Mouse (Mus musculus) midbrain, embryonic 15.5 days (tissue): ENCODE measurements around the gene Ctu2. TPM values are rescaled to one million over a fixed set of nuclear protein-coding genes. Genes with fewer than 3 reads are reported as not detected.
A peak's percentile ranks its signal among the peaks of the same experiment; 100 is the strongest.

ENCODE experiments used
- ATAC-seq: fragments of 200-750 bp; cut with Nextera tagmentation; replicated peaks from 2 replicates; pipeline ENCODE4 v1.8.0; 2017; ENCODE audit warnings: moderate TSS enrichment
- H3K27ac ChIP-seq: fragments of 300-500 bp; sonication (generic); 2 replicates; pipeline ENCODE4 v1.5.1; 2015; ENCODE audit warnings: mild to moderate bottlenecking, inconsistent platforms
- H3K27me3 ChIP-seq: fragments of 300-500 bp; sonication (generic); replicated peaks from 2 replicates; pipeline ENCODE4 v1.6.1; 2015; ENCODE audit warnings: inconsistent platforms
- H3K36me3 ChIP-seq: fragments of 300-500 bp; sonication (generic); replicated peaks from 2 replicates; pipeline ENCODE4 v1.6.1; 2015; ENCODE audit warnings: inconsistent platforms
- H3K4me1 ChIP-seq: fragments of 300-500 bp; sonication (generic); 2 replicates; pipeline ENCODE4 v1.6.1; 2015; ENCODE audit warnings: inconsistent platforms
- H3K4me2 ChIP-seq: fragments of 300-500 bp; sonication (generic); 2 replicates; pipeline ENCODE4 v1.6.1; 2015; ENCODE audit warnings: inconsistent platforms, mild to moderate bottlenecking, moderate library complexity
- H3K4me3 ChIP-seq: fragments of 300-500 bp; sonication (generic); 2 replicates; pipeline ENCODE4 v1.5.1; 2015; ENCODE audit warnings: mild to moderate bottlenecking, inconsistent platforms
- H3K9ac ChIP-seq: fragments of 300-500 bp; sonication (generic); 2 replicates; pipeline ENCODE4 v1.6.1; 2015; ENCODE audit warnings: mild to moderate bottlenecking, inconsistent platforms
- H3K9me3 ChIP-seq: fragments of 300-500 bp; sonication (generic); 2 replicates; pipeline ENCODE4 v1.6.1; 2016; ENCODE audit warnings: inconsistent platforms
- WGBS: fragments of 180-500 bp; shearing (Covaris S2); methylation state at CpG from one replicate; pipeline ENCODE4 v1.1.7; 2015; ENCODE audit warnings: mixed read lengths; 5-methylcytosine and 5-hydroxymethylcytosine counted together
- polyA plus RNA-seq: library from polyadenylated mRNA; unstranded; fragments of >200 nt; fragmentation: Nextera tagmentation; extraction: Ambion mirVana; gene quantifications from 2 replicates; pipeline ENCODE4 v1.2.1, GENCODE M21; 2015

Gene Ctu2
- polyA plus RNA-seq, 1 experiment from 2014 or later = 80.0 TPM

GRCm38 (mm10) chr8:122436586-122437125 is 39.3 kb upstream of the Ctu2 start:
- H3K36me3 ChIP-seq = peaks cover 26% of the 10 kb centered on the region
- 88% methylated on average over 20 of the region's 20 CpGs for WGBS

GRCm38 (mm10) chr8:122437708-122438331 is 38.1 kb upstream of the Ctu2 start:
- Histone ChIP-seq H3K27me3 (no peaks in the 10 kb centered on the region), H3K27ac (no peak overlapping the region), H3K4me2 (no peak overlapping the region), H3K4me3 (no peak overlapping the region), H3K4me1 (peaks cover 12% of the 10 kb centered on the region), H3K9me3 (no peaks in the 10 kb centered on the region), H3K36me3 (peaks cover 26% of the 10 kb centered on the region), H3K9ac (no peak overlapping the region)
- no peak for ATAC-seq
- 91% methylated on average over 13 of the region's 13 CpGs for WGBS

More at GRCm38 (mm10) chr8:122436586-122437125, 39.3 kb upstream of the Ctu2 start:
- Histone ChIP-seq H3K4me1 (peaks cover 12% of the 10 kb centered on the region), H3K27me3 (no peaks in the 10 kb centered on the region), H3K9me3 (no peaks in the 10 kb centered on the region), H3K4me3 (no peak overlapping the region), H3K4me2 (no peak overlapping the region), H3K9ac (no peak overlapping the region), H3K27ac (no peak overlapping the region)
- no peak for ATAC-seq

GRCm38 (mm10) chr8:122439336-122439735 is 36.6 kb upstream of the Ctu2 start:
- no peak overlapping the region for H3K4me3 ChIP-seq
- peaks cover 25% of the 10 kb centered on the region for H3K36me3 ChIP-seq
- no peak overlapping the region for H3K4me2 ChIP-seq
- H3K9me3 ChIP-seq = no peaks in the 10 kb centered on the region
- peaks cover 14% of the 10 kb centered on the region for H3K4me1 ChIP-seq
- no peaks in the 10 kb centered on the region for H3K27me3 ChIP-seq
- ATAC-seq = no peak
- 95% methylated on average over 16 of the region's 16 CpGs for WGBS
- no peak overlapping the region for H3K9ac ChIP-seq
- H3K27ac ChIP-seq = no peak overlapping the region

GRCm38 (mm10) chr8:122441326-122441725 is 34.6 kb upstream of the Ctu2 start:
- Histone ChIP-seq H3K4me3 (no peak overlapping the region), H3K9me3 (no peaks in the 10 kb centered on the region), H3K9ac (no peak overlapping the region), H3K4me2 (no peak overlapping the region), H3K36me3 (peaks cover 12% of the 10 kb centered on the region; the same call in 1 of the 2 replicates), H3K27me3 (no peaks in the 10 kb centered on the region), H3K4me1 (peaks cover 30% of the 10 kb centered on the region), H3K27ac (no peak overlapping the region)
- ATAC-seq = no peak
- 95% methylated on average over 1 of the region's 1 CpGs for WGBS

- no peak for ATAC-seq
- Histone ChIP-seq H3K27me3 (no peaks in the 10 kb centered on the region), H3K27ac (peak overlapping the region; percentile 87), H3K9me3 (no peaks in the 10 kb centered on the region), H3K4me3 (peak overlapping the region; percentile 78), H3K36me3 (peaks cover 7% of the 10 kb centered on the region; the same call in 1 of the 2 replicates), H3K4me2 (peak overlapping the region; percentile 92), H3K4me1 (peaks cover 30% of the 10 kb centered on the region), H3K9ac (peak overlapping the region; percentile 79)
- 12% methylated on average over 7 of the region's 7 CpGs for WGBS
Measured at GRCm38 (mm10) chr8:122442356-122442755, 33.6 kb upstream of the Ctu2 start.

GRCm38 (mm10) chr8:122442781-122443180 is 33.2 kb upstream of the Ctu2 start:
- Histone ChIP-seq H3K9ac (peak overlapping the region; percentile 79), H3K4me2 (peak overlapping the region; percentile 92), H3K36me3 (peaks cover 5% of the 10 kb centered on the region; the same call in 1 of the 2 replicates), H3K4me1 (peaks cover 30% of the 10 kb centered on the region), H3K9me3 (no peaks in the 10 kb centered on the region), H3K27ac (peak overlapping the region; percentile 87), H3K4me3 (peak overlapping the region; percentile 78), H3K27me3 (no peaks in the 10 kb centered on the region)
- WGBS = under 1% methylated on average over 12 of the region's 12 CpGs
- peak; percentile 25 for ATAC-seq

GRCm38 (mm10) chr8:122443262-122444006 is 32.5 kb upstream of the Ctu2 start, which contains the start of gene Mvd:
Gene Mvd, minus strand, starts transcription at chr8:122443422.
- WGBS = under 1% methylated on average over 47 of the region's 47 CpGs
- no peaks in the 10 kb centered on the region for H3K27me3 ChIP-seq
- peak within 1 kb of the TSS; percentile 98 for H3K27ac ChIP-seq
- no peaks in the 10 kb centered on the region; the same call in 1 of the 2 replicates for H3K36me3 ChIP-seq
- H3K4me3 ChIP-seq = peak within 1 kb of the TSS; percentile 78
- H3K9me3 ChIP-seq = no peaks in the 10 kb centered on the region
- ATAC-seq = peak; percentile 98
- H3K4me2 ChIP-seq = peak within 1 kb of the TSS; percentile 92
- peak within 1 kb of the TSS; percentile 94 for H3K9ac ChIP-seq
- H3K4me1 ChIP-seq = peaks cover 30% of the 10 kb centered on the region

GRCm38 (mm10) chr8:122444058-122444748 is 31.7 kb upstream of the Ctu2 start:
- whole genome bisulfite sequencing = 9% methylated on average over 19 of the region's 19 CpGs
- Histone ChIP-seq H3K4me1 (peaks cover 30% of the 10 kb centered on the region), H3K36me3 (no peaks in the 10 kb centered on the region; the same call in 1 of the 2 replicates)

GRCm38 (mm10) chr8:122445203-122445602 is 30.7 kb upstream of the Ctu2 start:
- Histone ChIP-seq H3K9me3 (no peaks in the 10 kb centered on the region), H3K36me3 (no peaks in the 10 kb centered on the region), H3K4me1 (peaks cover 30% of the 10 kb centered on the region), H3K4me3 (peak overlapping the region; percentile 78; the same call in 1 of the 2 replicates), H3K27me3 (no peaks in the 10 kb centered on the region), H3K9ac (no peak overlapping the region), H3K4me2 (peak overlapping the region; percentile 72), H3K27ac (peak overlapping the region; percentile 98; the same call in 1 of the 2 replicates)
- ATAC-seq = no peak
- WGBS = 69% methylated on average over 3 of the region's 3 CpGs

More at GRCm38 (mm10) chr8:122444058-122444748, 31.7 kb upstream of the Ctu2 start:
- peak; percentile 25; the same call in 1 of the 2 replicates for ATAC-seq
- Histone ChIP-seq H3K4me2 (peak overlapping the region; percentile 72), H3K27ac (peak overlapping the region; percentile 98), H3K4me3 (peak overlapping the region; percentile 78), H3K9ac (peak overlapping the region; percentile 94), H3K27me3 (no peaks in the 10 kb centered on the region), H3K9me3 (no peaks in the 10 kb centered on the region)

GRCm38 (mm10) chr8:122451161-122451703 is 24.7 kb upstream of the Ctu2 start:
- no peaks in the 10 kb centered on the region for H3K27me3 ChIP-seq
- WGBS = 83% methylated on average over 7 of the region's 7 CpGs
- ATAC-seq = no peak
- no peaks in the 10 kb centered on the region for H3K4me1 ChIP-seq
- H3K9ac ChIP-seq = no peak overlapping the region
- no peak overlapping the region for H3K4me3 ChIP-seq
- no peaks in the 10 kb centered on the region for H3K9me3 ChIP-seq
- no peak overlapping the region for H3K4me2 ChIP-seq
- no peaks in the 10 kb centered on the region for H3K36me3 ChIP-seq
- no peak overlapping the region for H3K27ac ChIP-seq

- Histone ChIP-seq H3K4me2 (no peak overlapping the region), H3K27ac (no peak overlapping the region), H3K4me1 (no peaks in the 10 kb centered on the region), H3K27me3 (no peaks in the 10 kb centered on the region), H3K4me3 (no peak overlapping the region), H3K9ac (no peak overlapping the region), H3K36me3 (no peaks in the 10 kb centered on the region), H3K9me3 (no peaks in the 10 kb centered on the region)
- ATAC-seq = no peak
- 86% methylated on average over 10 of the region's 10 CpGs for WGBS
Measured at GRCm38 (mm10) chr8:122452154-122452553, 23.8 kb upstream of the Ctu2 start.
